Mouse (Mus musculus) gastrocnemius, postnatal 36 days (tissue): ENCODE measurements around the gene Maats1. TPM values are rescaled to one million over a fixed set of nuclear protein-coding genes. Genes with fewer than 3 reads are reported as not detected.

Experiments
- DNase-seq, 2 experiments: peaks; one replicate each; pipeline ENCODE4 v3.0.0; 2022
- intact Hi-C: fragments of 180-260 bp; cut with DNase I; formaldehyde crosslinking; loops from one replicate; pipeline ENCODE4 v1.15.1; 2025
- total RNA-seq, 2 experiments: library from RNA; stranded (reverse); gene quantifications; 2 replicates each; pipeline ENCODE4 v1.2.3; 2021

Maats1 gene
- total RNA-seq, 2 experiments from 2014 or later = not detected

DNA sequence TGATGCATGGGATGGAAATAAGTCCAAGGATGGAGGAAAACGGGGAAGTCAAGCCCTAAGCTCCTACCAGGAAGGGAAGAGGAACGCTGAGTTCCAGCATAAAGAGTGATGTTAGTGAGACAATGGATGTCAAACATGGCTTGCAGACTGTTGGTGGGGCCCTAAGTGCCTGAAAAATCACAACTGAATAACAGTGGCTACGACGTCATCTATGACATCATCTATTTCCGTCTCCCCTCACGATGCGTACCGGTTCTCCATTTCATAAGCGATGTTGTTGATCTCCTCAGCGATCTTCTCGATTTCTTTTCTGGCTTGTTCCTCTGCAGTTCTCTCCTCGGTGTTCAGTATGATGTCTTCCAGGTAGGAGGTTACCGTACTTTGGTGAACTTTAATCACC is 39.6 kb downstream of the Maats1 start:
- intact Hi-C loops = no loop called here
- DNase-seq = no peak

DNA sequence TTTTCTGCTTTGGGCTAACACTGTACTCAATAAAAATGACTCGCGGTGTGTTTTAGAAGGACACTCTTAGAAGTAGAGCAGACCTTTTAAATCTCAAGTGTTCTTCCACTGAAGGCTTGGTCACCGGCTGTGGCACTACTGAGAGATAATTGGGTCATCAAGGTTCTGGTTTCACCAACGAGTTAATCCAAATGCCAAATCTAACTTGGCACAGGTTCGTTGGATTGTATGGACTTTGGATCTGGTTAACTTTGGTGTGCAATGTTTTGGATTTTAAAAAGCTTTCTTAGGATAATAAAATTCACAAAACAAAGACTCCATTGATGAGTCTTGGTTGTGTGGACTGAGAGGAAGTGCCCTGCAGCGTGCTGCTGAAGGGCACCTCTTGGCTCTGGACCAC is 43.5 kb downstream of the Maats1 start:
- intact Hi-C loops = no loop called here
- DNase-seq = no peak

DNA sequence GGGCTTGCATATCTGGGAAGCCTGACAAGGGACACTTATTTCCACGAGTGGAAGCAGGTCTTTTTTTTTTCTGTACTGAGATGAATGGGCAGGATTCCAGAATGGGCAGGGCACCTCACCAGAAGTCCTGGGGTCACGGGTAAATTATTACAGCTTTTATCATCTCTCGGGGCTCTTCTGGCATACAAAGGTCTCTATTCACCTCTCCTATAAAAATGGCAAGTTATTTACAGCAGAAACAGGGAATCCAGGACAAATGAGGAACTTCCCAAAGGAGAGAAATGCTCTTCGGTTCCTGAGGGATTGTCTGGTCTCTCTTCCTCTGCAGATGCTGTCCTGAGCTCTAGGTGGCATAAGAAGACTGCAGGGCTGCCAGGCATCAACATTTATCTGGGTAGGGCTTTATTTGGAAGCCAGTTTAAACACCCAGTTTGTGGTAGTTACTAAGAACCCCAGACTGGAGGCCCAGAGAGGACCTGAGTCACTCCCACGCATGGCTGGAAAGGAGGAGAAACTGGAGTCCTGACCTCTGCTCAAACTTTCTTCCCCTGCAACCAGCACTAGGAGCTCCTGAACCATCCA is 46.5 kb downstream of the Maats1 start:
- intact Hi-C loops = no loop called here
- DNase-seq = no peak

DNA sequence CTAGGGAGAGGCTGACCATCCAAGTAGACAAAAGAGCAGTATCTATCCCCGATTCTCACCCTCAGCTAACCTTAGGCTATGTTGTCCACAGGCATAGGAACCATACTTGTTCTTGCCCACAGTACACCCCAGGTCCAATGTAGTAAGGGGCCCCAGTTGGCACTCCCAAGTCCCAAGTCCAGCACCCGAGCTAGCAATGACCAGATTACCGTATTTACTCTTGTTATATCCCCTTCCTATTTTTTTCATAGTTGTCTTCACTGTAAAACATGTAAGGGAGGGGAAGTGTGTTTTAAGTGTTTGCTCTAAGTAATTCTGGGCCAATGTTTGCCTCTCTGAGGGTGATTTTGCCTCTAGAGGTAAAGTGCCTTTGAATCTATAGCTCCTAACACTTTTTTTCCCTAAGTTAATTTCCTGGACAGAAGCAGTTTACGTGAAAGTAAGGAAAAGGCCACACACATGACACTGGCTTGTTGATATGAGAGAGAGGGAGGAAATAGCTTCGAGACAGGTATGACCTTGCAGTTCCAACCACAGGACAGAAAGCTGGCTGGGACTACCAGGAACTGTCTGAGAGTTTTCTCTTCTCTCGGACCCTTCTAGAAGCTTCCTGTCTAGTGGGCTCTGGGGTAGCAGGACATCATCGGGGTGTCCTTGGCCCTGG is 47.1 kb downstream of the Maats1 start, which contains the start of gene Nr1i2:
Nr1i2 (minus strand) TSS at position 140 of the 664 bp plus-strand sequence.
- intact Hi-C loops = no loop called here
- no peak for DNase-seq

DNA sequence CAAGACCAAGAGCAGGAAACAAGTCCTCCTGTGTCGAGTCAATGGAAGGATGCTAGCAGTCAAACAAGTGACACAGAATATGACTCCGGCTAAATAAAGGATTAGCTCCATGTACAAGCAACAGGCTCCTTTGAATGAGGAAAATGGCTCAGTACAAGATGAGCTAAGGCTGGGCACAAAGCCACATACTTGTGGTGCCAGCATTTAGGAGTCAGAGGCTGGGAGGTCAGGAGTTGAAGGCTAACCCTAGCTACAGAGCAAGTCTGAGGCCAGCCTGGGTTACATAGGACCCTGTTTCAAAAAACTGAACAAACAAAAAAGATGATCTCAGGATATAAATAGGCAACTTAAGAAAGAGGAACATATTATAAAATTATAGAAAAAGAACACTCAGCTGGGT is 51.8 kb downstream of the Maats1 start:
- intact Hi-C loops = no loop called here
- DNase-seq = no peak

DNA sequence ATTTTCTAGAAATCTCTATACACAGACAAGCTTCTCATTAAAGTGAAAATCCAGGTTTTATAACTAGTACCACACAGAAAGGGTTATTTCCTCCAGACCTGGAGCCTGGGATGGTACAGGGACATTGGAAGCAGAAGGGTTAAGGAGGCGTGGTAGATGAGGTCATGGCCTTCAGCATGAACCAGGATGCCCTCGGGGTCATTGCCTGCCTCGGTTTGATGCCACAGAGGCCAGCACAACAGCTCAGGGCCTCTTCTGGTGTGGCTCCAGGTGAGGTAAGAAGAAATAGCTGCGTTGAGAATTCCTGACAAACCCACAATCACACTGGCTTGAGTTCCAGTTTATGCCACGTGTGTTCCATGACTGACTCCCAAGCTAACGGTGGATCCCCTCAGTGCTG is 53.1 kb downstream of the Maats1 start:
- intact Hi-C loops = no loop called here
- no peak for DNase-seq

DNA sequence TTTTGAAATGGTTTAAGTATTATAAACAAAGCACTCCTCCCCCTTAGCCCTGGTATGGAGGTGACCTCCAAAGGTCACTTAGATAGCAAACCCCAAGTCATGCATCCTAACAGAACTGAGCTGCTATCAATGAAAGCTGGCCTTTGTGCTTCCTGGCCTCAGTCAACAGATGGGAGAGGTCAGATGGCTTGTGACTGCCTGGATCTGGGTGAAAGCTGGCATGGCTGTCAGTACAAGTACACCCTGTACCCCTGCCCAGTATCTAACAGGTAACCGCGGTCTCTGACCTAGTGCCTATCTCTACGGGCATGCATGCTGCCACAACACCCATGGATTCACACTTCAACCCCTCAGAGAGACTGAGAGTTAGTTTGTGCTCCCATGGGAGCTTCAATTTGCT is 54.2 kb downstream of the Maats1 start:
- intact Hi-C loops = no loop called here

DNA sequence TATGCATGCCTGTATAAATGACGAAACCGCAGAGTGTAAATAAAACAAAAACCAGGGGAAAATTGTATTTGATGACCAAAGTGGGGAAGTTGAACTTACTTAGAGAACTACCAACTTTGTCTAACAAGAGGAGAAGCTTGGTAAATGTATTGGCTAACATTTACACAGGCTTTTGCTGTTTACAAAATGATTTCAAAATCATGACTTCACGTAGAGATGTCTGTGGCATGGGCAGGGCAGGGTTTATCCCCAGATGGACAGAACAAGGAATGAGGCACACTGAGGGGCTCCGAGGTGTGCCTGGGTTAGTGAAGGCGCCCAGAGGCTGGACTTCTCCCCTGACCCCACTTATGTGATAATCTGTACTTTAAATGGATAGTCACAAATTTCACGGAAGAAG is 54.6 kb downstream of the Maats1 start:
- intact Hi-C loops = no loop called here

More for the DNA sequence above, 54.2 kb downstream of the Maats1 start:
- DNase-seq = no peak

DNA sequence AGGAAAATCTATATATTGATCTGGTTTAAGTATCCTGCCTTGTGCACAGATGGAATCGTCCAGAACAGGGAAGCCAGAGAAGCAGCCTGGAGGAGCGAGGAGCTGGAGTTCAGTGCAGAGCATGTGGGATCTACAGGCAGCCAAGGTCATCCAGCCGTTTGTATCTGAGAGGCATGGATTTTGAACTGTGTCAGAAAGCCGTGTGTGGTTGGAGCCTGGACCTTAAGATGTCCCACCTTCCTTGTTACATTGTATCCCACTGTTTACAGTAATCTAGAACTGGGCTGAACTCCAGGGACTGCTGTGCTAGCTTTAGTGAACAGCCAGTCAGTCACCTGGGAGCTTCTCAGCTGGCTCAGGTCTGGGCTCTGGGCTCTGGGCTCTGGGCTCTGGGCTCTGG is 55.4 kb downstream of the Maats1 start:
- intact Hi-C loops = no loop called here
- DNase-seq = no peak

More for the DNA sequence above, 54.6 kb downstream of the Maats1 start:
- no peak for DNase-seq

DNA sequence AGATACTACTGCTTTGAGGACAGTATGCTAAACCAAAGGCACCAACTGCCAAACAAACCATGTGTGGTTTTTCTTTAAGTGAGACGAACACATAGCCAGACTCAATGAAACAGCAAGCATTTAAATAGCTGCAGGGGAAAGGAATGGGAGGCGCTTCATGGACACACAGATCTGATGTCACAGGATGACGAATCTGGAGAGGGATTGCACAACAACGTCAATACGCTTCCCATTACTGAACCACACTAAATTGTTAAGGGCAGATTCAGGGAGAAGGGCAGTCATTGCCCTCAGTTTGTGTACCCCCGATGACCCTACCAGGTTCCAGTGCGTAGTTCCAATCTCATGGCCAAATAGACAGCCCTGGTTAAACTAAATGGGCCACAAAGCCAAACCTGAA is 56.1 kb downstream of the Maats1 start:
- DNase-seq = no peak
- intact Hi-C loops = no loop called here

DNA sequence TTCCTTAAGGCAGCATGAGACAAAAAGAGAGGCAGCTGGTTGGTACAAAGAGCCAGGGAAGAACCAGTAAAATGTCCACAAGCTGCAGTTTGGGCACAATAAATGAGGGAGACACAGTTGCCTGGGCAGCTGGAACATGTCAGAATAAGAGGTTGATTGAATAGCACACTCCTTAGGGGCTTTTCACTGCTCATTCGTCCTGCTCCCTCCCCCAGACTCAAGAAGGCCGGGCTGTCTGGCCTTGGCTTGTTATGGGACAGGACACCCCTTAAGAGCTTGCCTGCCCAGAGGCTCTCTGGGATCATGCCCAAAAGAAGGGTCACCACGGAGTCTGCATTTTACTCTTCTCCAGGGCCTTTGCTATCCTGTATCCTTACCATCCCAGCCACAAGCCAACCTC is 58.6 kb downstream of the Maats1 start:
- intact Hi-C loops = no loop called here
- DNase-seq = no peak

DNA sequence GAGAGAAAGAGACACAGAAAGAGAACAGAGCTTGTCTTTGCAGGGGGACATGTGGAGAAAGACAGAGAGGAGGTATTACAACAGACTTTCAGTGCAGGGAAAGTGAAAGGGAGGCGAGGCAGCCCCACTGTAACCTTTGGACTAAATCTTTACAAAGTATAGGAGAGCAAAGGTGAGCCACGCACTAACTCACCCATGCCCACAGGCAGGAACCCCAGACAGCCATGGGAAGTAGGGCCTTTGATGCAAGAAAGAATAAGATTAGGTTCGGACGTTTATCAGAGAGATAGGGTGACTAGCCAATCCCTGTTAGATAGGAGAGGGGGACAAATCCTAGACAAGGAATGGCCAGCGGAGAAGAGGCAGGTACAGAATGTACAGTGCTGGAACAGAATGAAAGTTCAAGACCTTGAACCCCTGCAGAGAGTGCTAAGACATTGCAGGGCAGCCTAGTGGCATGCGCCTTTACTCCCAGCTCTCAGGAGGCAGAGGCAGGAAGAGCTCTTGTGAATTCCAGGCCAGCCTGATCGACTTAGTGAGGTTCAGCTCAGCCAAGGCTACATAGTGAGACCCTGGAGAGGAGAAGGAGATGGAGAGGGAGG is 59.3 kb downstream of the Maats1 start:
- DNase-seq = no peak
- intact Hi-C loops = no loop called here

DNA sequence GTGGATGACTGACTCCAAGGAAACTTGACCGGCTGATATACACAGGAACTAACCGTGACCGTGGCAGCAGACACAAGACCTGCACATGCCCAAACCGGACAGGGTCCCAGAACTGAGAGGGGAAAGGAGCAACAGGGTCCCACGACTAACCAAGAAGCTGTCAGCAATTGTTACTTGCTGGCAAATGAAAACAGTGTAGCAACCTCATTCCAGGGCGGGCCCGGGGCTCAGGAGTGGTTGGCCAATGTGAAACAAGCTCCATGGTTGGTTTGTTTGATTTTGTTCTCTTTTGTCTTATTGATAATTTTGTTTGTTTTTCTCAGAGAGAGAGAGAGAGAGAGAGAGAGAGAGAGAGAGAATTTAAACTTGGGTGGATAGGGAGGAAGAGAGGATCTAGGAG is 61.0 kb downstream of the Maats1 start:
- no peak for DNase-seq
- intact Hi-C loops = no loop called here

DNA sequence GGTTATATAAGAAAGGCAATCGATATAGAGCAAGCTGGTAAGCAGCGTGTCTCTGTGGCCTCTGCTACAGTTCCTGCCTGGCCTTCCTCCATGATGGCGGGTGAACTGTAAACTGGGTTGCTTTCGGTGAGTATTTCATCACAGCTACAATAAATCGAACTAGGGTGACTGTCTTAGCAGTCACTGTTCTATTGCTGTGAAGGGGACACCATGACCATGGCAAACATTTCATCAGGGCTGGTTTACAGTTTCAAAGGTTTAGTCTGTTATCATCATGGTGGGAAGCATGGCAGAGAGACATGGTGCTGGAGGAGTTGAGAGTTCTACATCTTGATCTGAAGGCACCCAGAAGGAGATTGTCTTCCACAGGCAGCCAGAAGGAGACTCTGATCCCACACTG is 62.1 kb downstream of the Maats1 start:
- DNase-seq = no peak
- intact Hi-C loops = no loop called here

DNA sequence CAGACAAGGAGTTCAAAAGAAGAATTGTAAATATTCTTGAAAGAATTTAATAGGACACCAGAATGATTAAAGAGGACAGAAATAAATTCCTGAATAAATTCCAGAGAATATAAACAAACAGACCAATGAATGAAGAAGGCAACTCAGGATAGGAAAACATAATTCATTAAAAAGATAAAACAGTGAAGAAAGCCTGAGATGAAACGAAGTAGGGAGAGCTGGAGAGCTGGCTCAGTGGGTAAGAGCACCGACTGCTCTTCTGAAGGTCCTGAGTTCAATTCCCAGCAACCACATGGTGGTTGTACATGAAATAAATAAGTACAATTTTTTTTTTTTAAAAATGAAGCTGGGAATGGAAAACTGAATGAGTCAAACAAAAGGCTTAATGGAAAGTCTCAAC is 67.2 kb downstream of the Maats1 start:
- no peak for DNase-seq
- intact Hi-C loops = no loop called here

DNA sequence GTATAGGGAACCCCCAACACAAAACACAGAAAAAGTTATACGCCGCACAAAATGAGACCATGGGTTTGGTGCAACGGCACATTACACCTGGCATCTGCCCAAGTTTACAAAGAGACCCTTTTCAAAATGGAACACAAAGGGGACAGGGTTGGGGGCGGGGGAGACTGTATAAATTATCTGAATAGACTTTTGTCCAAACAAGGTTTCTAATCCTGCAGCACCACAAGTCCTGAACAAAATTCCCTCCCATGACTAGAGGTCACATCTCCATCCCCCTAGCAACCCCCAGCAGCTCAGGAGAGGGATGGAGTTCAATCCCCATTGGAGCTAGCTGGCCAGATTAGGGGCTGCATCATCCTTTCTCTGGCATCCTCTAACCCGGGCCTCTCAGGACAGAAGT is 69.5 kb downstream of the Maats1 start:
- no peak for DNase-seq
- intact Hi-C loops = no loop called here

DNA sequence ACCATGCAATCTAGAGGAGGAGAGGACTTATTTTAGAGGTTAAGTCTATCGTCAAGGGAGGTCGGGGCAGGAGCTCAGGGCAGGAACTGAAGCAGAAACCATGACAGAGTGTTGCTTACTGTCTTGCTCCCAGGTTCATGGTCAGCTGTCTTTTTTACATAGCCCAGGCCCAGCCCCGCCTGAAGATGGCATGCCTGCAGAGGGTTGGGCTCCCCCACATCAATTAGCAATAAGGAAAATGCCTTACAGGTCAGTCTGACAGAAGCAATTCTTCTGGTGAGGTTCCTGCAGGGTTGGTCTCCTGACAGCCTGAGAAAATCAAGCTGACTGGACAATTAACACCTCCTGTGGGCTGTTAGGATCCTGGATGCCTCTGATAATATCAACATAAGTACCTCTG is 70.3 kb downstream of the Maats1 start:
- DNase-seq = no peak
- intact Hi-C loops = no loop called here

DNA sequence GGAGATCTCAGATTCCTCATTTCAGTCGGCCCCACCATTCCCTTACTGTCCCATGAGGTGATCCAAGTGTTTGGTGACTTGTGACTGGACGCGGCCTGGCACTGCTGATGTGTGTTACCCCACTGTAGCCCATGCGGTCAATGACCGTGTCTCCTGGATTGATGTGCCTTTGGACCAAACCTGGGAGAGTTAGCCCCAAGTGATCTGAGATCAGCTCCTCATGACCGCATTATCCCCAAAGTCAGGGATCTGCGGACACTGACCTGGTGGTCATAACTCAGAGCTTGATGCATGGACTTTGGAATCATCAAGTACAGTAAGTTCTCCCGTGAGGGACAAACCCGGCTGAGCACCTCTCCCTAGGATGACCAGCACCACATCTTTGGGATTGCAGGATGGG is 86.0 kb downstream of the Maats1 start:
- DNase-seq = no peak
- intact Hi-C loops = no loop called here

DNA sequence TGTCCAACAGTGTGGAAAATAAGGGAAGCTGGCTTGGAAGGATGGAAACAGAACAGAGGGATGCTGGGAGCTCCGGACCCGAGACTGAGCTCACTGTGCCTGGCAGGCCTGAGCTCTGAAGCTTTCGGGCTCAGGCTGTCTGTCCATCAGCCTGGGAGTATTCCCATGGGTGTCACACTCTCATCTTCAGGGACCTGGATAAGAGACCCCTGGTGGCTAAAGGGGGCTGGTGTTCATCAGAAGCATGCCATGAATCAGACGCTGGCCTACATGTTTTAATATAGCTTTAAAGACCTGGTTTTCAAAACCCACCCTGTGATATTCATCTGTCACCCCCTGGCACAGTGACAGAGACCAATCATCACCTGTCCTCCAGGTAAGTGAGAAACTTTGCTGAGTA is 86.8 kb downstream of the Maats1 start:
- intact Hi-C loops = no loop called here
- DNase-seq = no peak

DNA sequence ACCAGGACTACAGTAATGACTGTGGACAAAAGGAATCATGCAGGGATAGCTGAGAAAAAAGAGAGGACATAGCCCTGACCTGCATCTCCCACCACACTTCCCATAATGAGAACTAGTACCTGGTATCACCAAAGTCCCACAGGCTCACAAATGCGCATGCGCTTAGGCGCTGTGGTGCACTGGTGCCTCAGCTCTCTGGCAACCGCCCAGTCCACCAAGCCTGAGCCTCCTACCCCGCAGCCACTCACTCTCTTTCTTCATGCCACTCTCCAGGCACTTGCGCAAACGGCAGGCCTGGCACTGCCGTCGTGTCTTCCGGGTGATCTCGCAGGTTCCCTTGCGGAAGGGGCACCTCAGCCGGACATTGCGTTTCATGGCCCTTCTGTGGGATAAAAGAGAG is 87.9 kb downstream of the Maats1 start:
- intact Hi-C loops = no loop called here
- no peak for DNase-seq

DNA sequence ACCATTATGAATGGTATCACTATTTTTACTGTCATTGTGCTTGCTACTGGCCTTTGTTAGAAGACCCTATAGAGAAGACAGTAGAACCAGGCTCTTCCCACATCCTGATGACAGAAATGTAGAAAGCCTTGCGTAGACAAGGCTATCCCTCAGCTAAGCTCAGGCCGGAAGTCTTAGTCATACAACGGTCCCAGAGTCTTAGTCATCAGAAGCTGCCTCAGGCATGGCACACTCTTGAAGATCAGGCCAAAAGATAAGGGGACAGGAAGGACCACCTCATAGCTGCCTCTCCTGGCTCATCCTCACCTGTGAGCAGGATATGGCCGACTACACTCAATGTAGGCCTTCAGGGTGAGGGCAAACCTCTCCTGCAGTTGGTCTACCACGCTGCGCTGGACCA is 91.5 kb downstream of the Maats1 start:
- intact Hi-C loops = no loop called here
- no peak for DNase-seq

DNA sequence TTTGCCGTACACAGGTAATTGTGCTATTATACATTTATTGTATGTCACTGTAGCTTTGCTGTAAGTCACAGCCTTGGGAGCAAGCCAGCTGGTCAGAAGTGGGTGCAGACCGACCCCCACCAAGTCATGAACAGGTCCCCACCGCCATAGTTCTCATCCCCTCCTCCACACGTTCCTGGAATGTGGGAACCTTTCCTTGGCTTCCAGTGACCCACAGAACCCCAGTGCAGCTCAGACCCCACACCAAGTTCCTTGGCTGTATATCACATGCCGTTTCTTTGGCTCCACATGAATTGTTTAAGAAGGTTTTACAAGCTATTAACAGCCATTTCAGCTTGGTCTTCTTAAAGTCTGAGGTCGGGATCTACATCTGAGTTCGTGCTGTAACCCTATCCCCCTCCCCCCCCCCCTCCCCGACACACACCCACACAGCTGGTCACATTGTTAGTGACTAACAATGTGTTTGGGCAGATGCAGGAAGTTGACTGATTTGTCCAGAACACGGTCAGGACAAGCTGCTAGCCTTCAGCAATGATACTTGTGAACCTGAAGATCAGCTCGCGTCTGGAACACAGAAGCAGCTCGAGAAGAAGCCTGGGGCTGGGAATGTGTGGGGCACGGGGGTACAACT is 93.5 kb downstream of the Maats1 start:
- intact Hi-C loops = no loop called here
- no peak for DNase-seq
